Mouse (Mus musculus) heart, postnatal 4 days (tissue): ENCODE measurements at regions not wholly inside any gene's neighbourhood (a gene's known extent, or its start where the extent isn't known, plus 50 kb on each side); places are given as distances from the start of the nearest gene placed in this dataset.
"Not testable (repeated sequence)": the region's sequence is repeated elsewhere in the genome, so short reads cannot be mapped to it uniquely, and the experiment has no call there.

Source experiments
- DNase-seq: peaks from one replicate; pipeline ENCODE4 v3.0.0; 2021

- DNase-seq, result not testable (repeated sequence)
Observed at GRCm38 (mm10) chr15:8766208-8766607, 55.6 kb upstream of the Slc1a3 start.

GRCm38 (mm10) chr15:8761741-8762271, 51.2 kb upstream of the Slc1a3 start:
- peak; percentile 18 for DNase-seq

GRCm38 (mm10) chr15:8761132-8761531, 50.6 kb upstream of the Slc1a3 start:
- DNase-seq, result no peak
